Mouse (Mus musculus): Measurements from ENCODE around the gene Ppp2r5d. TPM values are rescaled to one million over a fixed set of nuclear protein-coding genes. Genes with fewer than 3 reads are reported as not detected.

Gene Ppp2r5d
- polyA plus RNA-seq, 2 experiments = 83.2 to 115 TPM

GRCm38 (mm10) chr17:46636831-46637523 lies 67.9 kb downstream of the Ppp2r5d start:
- DNase-seq (ENCODE audit: low spot score) (peak; percentile 91), ATAC-seq (ENCODE audit: low FRiP score, low read depth) (peak; percentile 37; the same call in 1 of the 2 replicates)
- no peak for TF ChIP-seq POLR2A (IDR thresholded peaks at IDR 0.05; ENCODE audit: borderline replicate concordance, extremely low read depth, insufficient read depth, insufficient read length)
- no peaks in the 10 kb centered on the region for H3K27me3 ChIP-seq (ENCODE audit: control insufficient read depth, insufficient read depth, low read length)
- WGBS = 14% methylated on average over 15 of the region's 15 CpGs
- no peaks in the 10 kb centered on the region for H3K9me3 ChIP-seq (ENCODE audit: control insufficient read depth, low read length)
- H3K4me1 ChIP-seq (ENCODE audit: control insufficient read depth, insufficient read depth, low read length) = peaks cover 7% of the 10 kb centered on the region; the same call in 1 of the 2 replicates
- peak overlapping the region; percentile 39 for H3K4me2 ChIP-seq (replicated peaks; ENCODE audit: low read depth, low read length, severe bottlenecking)
- H3K27ac ChIP-seq (replicated peaks; ENCODE audit: low read depth, low read length) = no peak overlapping the region
- no peak overlapping the region for H3K9ac ChIP-seq (ENCODE audit: low read depth, low read length, severe bottlenecking)
- 0 out of 2 replicates have a peak overlapping the region, but pooled peaks have one; percentile 4 for H3K4me3 ChIP-seq (replicated peaks; ENCODE audit: low read length)
- peaks cover 32% of the 10 kb centered on the region for H3K36me3 ChIP-seq (ENCODE audit: control insufficient read depth, insufficient read depth, low read length)

Other genes starting within 250 kb of the Ppp2r5d start
- gene Ttbk1, start 217.4 kb downstream of the Ppp2r5d start, polyA plus RNA-seq (2012; rRNA removed) = 0.31 and 0.49 TPM in 2 replicates
- 0.06 and 0.12 TPM in 2 replicates for gene Ttbk1, start 217.4 kb downstream of the Ppp2r5d start, polyA plus RNA-seq (2014; fragmentation: Nextera tagmentation; extraction: Ambion mirVana)
- 23.8 and 30.0 TPM in 2 replicates for gene Dnph1, start 208.4 kb downstream of the Ppp2r5d start, polyA plus RNA-seq (2012; rRNA removed)
- gene Dnph1, start 208.4 kb downstream of the Ppp2r5d start, polyA plus RNA-seq (2014; fragmentation: Nextera tagmentation; extraction: Ambion mirVana) = 34.5 and 37.6 TPM in 2 replicates
- gene Cul9, start 158.7 kb downstream of the Ppp2r5d start, polyA plus RNA-seq (2012; rRNA removed) = 21.1 and 25.3 TPM in 2 replicates
- 6.9 and 8.2 TPM in 2 replicates for gene Cul9, start 158.7 kb downstream of the Ppp2r5d start, polyA plus RNA-seq (2014; fragmentation: Nextera tagmentation; extraction: Ambion mirVana)
- gene Srf, start 148.9 kb downstream of the Ppp2r5d start, polyA plus RNA-seq (2012; rRNA removed) = 87.2 and 129 TPM in 2 replicates
- gene Srf, start 148.9 kb downstream of the Ppp2r5d start, polyA plus RNA-seq (2014; fragmentation: Nextera tagmentation; extraction: Ambion mirVana) = 9.6 and 10.2 TPM in 2 replicates
- 89.4 and 116 TPM in 2 replicates for gene Ptk7, start 75.6 kb downstream of the Ppp2r5d start, polyA plus RNA-seq (2012; rRNA removed)
- 73.8 and 84.6 TPM in 2 replicates for gene Ptk7, start 75.6 kb downstream of the Ppp2r5d start, polyA plus RNA-seq (2014; fragmentation: Nextera tagmentation; extraction: Ambion mirVana)
- gene Klc4, start 59.1 kb downstream of the Ppp2r5d start, polyA plus RNA-seq (2012; rRNA removed) = 19.5 and 20.4 TPM in 2 replicates
- 19.3 and 21.5 TPM in 2 replicates for gene Klc4, start 59.1 kb downstream of the Ppp2r5d start, polyA plus RNA-seq (2014; fragmentation: Nextera tagmentation; extraction: Ambion mirVana)
- 68.0 and 91.1 TPM in 2 replicates for gene Mrpl2, start 58.9 kb downstream of the Ppp2r5d start, polyA plus RNA-seq (2012; rRNA removed)
- gene Mrpl2, start 58.9 kb downstream of the Ppp2r5d start, polyA plus RNA-seq (2014; fragmentation: Nextera tagmentation; extraction: Ambion mirVana) = 103 and 113 TPM in 2 replicates
- 135 and 149 TPM in 2 replicates for gene Cul7, start 54.8 kb downstream of the Ppp2r5d start, polyA plus RNA-seq (2012; rRNA removed)
- gene Cul7, start 54.8 kb downstream of the Ppp2r5d start, polyA plus RNA-seq (2014; fragmentation: Nextera tagmentation; extraction: Ambion mirVana) = 52.6 and 58.2 TPM in 2 replicates
- gene Rrp36, start 30.8 kb downstream of the Ppp2r5d start, polyA plus RNA-seq (2012; rRNA removed) = 47.2 and 48.5 TPM in 2 replicates
- 36.8 and 52.4 TPM in 2 replicates for gene Rrp36, start 30.8 kb downstream of the Ppp2r5d start, polyA plus RNA-seq (2014; fragmentation: Nextera tagmentation; extraction: Ambion mirVana)
- gene Mea1, start 26.3 kb downstream of the Ppp2r5d start, polyA plus RNA-seq (2012; rRNA removed) = 75.2 and 97.9 TPM in 2 replicates
- 155 and 156 TPM in 2 replicates for gene Mea1, start 26.3 kb downstream of the Ppp2r5d start, polyA plus RNA-seq (2014; fragmentation: Nextera tagmentation; extraction: Ambion mirVana)
- 137 and 172 TPM in 2 replicates for gene Klhdc3, start 24.2 kb downstream of the Ppp2r5d start, polyA plus RNA-seq (2012; rRNA removed)
- 122 and 128 TPM in 2 replicates for gene Klhdc3, start 24.2 kb downstream of the Ppp2r5d start, polyA plus RNA-seq (2014; fragmentation: Nextera tagmentation; extraction: Ambion mirVana)
- gene Pex6, start 6.4 kb upstream of the Ppp2r5d start, polyA plus RNA-seq (2012; rRNA removed) = 56.4 and 77.8 TPM in 2 replicates
- 24.2 and 32.2 TPM in 2 replicates for gene Pex6, start 6.4 kb upstream of the Ppp2r5d start, polyA plus RNA-seq (2014; fragmentation: Nextera tagmentation; extraction: Ambion mirVana)
- gene Gnmt, start 24.1 kb upstream of the Ppp2r5d start, polyA plus RNA-seq (2012; rRNA removed) = 0.77 and 1.1 TPM in 2 replicates
- 0.46 and 0.78 TPM in 2 replicates for gene Gnmt, start 24.1 kb upstream of the Ppp2r5d start, polyA plus RNA-seq (2014; fragmentation: Nextera tagmentation; extraction: Ambion mirVana)
- 67.3 and 68.2 TPM in 2 replicates for gene Cnpy3, start 47.1 kb upstream of the Ppp2r5d start, polyA plus RNA-seq (2012; rRNA removed)
- gene Cnpy3, start 47.1 kb upstream of the Ppp2r5d start, polyA plus RNA-seq (2014; fragmentation: Nextera tagmentation; extraction: Ambion mirVana) = 64.0 and 69.3 TPM in 2 replicates
- 0.20 and 0.30 TPM in 2 replicates for gene Ptcra, start 58.6 kb upstream of the Ppp2r5d start, polyA plus RNA-seq (2012; rRNA removed)
- 0.19 and 0.57 TPM in 2 replicates for gene Ptcra, start 58.6 kb upstream of the Ppp2r5d start, polyA plus RNA-seq (2014; fragmentation: Nextera tagmentation; extraction: Ambion mirVana)
- 85.4 and 110 TPM in 2 replicates for gene 2310039H08Rik, start 67.5 kb upstream of the Ppp2r5d start, polyA plus RNA-seq (2012; rRNA removed)
- 82.7 and 106 TPM in 2 replicates for gene 2310039H08Rik, start 67.5 kb upstream of the Ppp2r5d start, polyA plus RNA-seq (2014; fragmentation: Nextera tagmentation; extraction: Ambion mirVana)
- 69.8 and 101 TPM in 2 replicates for gene Rpl7l1, start 77.6 kb upstream of the Ppp2r5d start, polyA plus RNA-seq (2012; rRNA removed)
- gene Rpl7l1, start 77.6 kb upstream of the Ppp2r5d start, polyA plus RNA-seq (2014; fragmentation: Nextera tagmentation; extraction: Ambion mirVana) = 126 and 131 TPM in 2 replicates
- 17.2 and 17.7 TPM in 2 replicates for gene Bicral, start 153.4 kb upstream of the Ppp2r5d start, polyA plus RNA-seq (2012; rRNA removed)
- 5.4 and 8.2 TPM in 2 replicates for gene Bicral, start 153.4 kb upstream of the Ppp2r5d start, polyA plus RNA-seq (2014; fragmentation: Nextera tagmentation; extraction: Ambion mirVana)
- gene Tbcc, start 185.6 kb upstream of the Ppp2r5d start, polyA plus RNA-seq (2012; rRNA removed) = 27.8 and 28.9 TPM in 2 replicates
- 63.3 and 66.5 TPM in 2 replicates for gene Tbcc, start 185.6 kb upstream of the Ppp2r5d start, polyA plus RNA-seq (2014; fragmentation: Nextera tagmentation; extraction: Ambion mirVana)
- gene Prph2, start 205.3 kb upstream of the Ppp2r5d start, polyA plus RNA-seq (2012; rRNA removed) = not detected in 2 replicates
- 0.07 TPM in 1 of 2 replicates, not detected in the other for gene Prph2, start 205.3 kb upstream of the Ppp2r5d start, polyA plus RNA-seq (2014; fragmentation: Nextera tagmentation; extraction: Ambion mirVana)